Mouse (Mus musculus) liver, adult 2 months (tissue): ENCODE results near the gene Gm11634.

ENCODE experiments used
- CTCF ChIP-seq: fragments of 200-500 bp; IDR thresholded peaks from 2 replicates; pipeline ENCODE4 v1.5.1; 2011; ENCODE audit warnings: low read depth, low read length, control low read depth
- POLR2A ChIP-seq: fragments of 200-500 bp; IDR thresholded peaks from 2 replicates; pipeline ENCODE4 v1.6.1; 2011; ENCODE audit warnings: low read length, control low read depth; ENCODE audit not compliant: insufficient read depth; ENCODE audit errors: extremely low read depth

GRCm38 (mm10) chr11:101548526-101548925 is 50.5 kb downstream of the Gm11634 start:
- no peak for TF ChIP-seq POLR2A
- TF ChIP-seq CTCF = no peak
